Mouse (Mus musculus) activated CD4-positive, CD25-positive, alpha-beta regulatory T cell, adult 4 months (primary cell): ENCODE data around the gene Glipr1l1. TPM values are rescaled to one million over a fixed set of nuclear protein-coding genes. Genes with fewer than 3 reads are reported as not detected.
"Not testable (repeated sequence)": the region's sequence is repeated elsewhere in the genome, so short reads cannot be mapped to it uniquely, and the experiment has no call there.

Experiments used
- ATAC-seq: one replicate; pipeline ENCODE4 v1.8.0; 2017
- polyA plus RNA-seq, 2 experiments: library from polyadenylated mRNA; unstranded; fragments of 100-300 nt; shearing (Covaris generic); gene quantifications; one replicate each; pipeline ENCODE4 v1.2.1; 2017

The Glipr1l1 gene
- not detected for polyA plus RNA-seq

GRCm38 (mm10) chr10:112059702-112060582 is at the start of gene Glipr1l1:
Gene Glipr1l1 (plus strand): TSS chr10:112060189.
- ATAC-seq: no peak

DNA sequence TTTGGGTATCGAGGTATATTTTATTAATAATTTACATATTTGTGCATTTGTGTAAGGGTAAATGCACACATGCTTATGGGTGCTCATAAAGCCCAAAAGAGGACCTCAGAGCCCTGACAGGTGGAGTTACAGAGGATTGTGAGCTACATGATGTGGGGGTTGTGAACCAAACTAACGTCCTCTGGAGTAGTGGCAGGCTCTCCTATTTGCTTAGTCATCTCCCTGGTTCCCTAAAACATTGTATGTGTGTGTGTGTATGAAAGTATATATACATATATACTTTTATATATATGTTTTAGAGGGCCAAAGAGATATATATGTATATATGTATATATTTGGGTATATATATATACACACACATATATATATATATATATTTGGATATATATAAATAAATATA is 36.4 kb upstream of the Glipr1l1 start:
- ATAC-seq: no peak

GRCm38 (mm10) chr10:112028689-112029088 is 31.3 kb upstream of the Glipr1l1 start:
- ATAC-seq: not testable (repeated sequence)

DNA sequence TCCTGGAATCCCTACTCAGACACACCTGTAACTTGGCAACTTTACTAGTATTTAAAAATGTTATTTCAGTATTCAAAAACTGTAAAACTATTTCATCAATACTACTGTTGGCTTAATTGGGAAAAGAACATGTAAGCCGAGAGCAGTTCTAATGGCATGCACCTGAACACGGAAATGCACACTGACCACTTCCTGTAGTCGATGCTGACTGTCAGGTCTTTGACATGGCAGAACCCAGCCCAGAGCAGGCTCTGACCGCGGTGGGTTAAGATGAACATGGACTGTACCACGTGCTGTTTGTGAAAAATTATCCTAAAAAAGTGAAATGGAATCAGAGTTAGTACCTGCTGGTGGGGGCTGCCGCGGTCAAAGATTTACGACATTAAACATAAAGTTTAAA is 16.5 kb upstream of the Glipr1l1 start:
- peak; percentile 61 for ATAC-seq

- not testable (repeated sequence) for ATAC-seq
Measured at GRCm38 (mm10) chr10:112044283-112044682, 15.7 kb upstream of the Glipr1l1 start.

- no peak for ATAC-seq
Measured at GRCm38 (mm10) chr10:112051220-112051619, 8.8 kb upstream of the Glipr1l1 start.

- not testable (repeated sequence) for ATAC-seq
Measured at GRCm38 (mm10) chr10:112051956-112052355, 8.0 kb upstream of the Glipr1l1 start.

- ATAC-seq: not testable (repeated sequence)
Measured at GRCm38 (mm10) chr10:112060583-112060934, 570 bp downstream of the Glipr1l1 start.

DNA sequence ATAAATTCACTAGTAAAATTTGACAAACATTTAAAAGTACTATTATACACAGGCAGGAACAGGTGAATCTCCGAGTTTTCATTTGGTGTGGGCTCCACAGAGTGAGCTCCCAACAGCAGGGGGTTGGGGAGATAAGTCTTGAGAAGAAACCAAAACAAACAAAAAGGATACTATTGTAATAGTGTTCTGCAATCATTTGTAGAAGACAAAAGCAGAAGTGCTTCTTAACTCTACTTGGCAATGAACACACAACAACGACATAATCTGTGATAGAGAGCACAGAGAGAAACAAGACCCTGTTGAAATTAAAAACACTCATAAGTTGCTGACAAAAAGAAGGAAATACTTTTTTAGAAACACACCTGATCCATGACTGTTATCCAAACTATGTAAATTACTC is 20.1 kb downstream of the Glipr1l1 start:
- no peak for ATAC-seq

DNA sequence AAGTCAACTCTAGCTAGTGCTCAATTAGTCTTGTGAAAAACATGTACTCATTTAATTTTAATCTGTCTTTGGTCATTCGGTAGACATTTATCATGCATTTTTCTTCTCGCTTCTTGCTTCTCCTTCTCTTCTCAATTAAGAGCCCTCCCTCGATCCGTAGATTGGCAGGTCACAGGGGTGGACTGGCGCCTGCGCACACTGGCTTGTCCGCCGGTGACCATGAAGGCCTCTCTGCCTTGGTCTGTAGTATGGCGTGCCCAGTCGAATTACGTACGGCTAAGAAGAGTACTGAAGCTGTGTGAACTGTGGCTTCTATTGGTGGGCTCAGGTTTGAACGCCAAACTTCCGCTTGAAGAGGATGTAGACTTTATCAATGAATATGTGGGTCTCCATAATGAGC is 23.2 kb downstream of the Glipr1l1 start, which contains the start of gene Glipr1l2:
TSS of gene Glipr1l2 (plus strand) at position 198 of the 400 bp plus-strand sequence.
- ATAC-seq: no peak

DNA sequence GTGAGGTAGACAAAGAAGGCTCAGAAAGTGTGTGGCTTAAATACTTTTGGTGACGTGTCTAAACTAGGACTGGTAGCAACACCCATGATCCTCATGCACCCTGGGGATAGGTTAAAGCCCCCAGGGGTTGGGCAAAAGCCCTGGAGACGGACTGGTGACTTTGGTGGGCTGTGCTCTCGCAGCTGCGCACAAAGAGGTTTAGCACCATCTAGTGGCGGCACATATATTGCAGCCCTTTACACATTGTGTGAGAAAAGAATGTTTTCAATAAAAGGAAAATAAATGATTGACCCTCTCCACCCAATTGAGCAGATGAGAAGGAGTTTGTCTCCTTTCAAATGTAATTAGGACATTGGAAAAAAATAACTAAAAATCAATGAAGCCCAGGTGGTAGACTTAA is 45.8 kb downstream of the Glipr1l1 start:
- peak; percentile 59 for ATAC-seq

DNA sequence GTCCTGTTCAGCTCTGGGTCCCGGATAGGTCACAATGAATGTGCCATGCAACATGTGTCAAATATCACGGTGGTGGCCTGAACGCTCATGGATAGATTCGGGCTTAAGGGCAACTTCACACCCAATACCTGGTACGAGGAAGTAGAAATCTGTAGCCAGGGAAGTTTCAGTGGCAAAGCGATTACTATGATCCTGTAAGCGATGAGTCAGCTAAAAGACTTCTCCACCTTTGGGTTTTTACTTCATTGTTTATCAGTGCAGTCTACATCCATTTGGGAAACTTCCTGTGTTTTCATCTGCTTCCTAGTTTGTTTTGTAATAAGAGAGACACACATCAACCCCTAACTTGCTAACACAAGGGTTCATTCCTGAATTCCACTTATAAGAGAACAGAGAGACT is 50.4 kb downstream of the Glipr1l1 start:
- ATAC-seq: no peak

DNA sequence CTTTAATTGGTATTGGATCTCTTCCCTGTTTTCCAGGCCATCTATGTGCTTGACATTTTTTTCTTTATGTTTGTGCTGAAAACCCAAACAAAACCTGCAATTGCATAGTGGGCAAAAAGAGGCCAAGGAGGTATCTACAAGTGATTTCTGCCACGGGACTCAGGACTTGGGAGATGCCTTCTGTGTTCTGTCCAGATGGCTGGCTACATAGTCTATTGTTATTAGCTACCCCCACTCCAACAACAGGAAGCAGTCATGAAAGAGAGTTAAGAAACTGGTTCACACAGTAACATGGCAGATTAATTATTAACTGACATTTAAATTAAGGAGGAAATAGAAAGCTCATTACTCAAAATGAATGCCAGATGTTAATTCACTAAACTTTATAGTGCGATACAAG is 65.1 kb downstream of the Glipr1l1 start:
- not testable (repeated sequence) for ATAC-seq

DNA sequence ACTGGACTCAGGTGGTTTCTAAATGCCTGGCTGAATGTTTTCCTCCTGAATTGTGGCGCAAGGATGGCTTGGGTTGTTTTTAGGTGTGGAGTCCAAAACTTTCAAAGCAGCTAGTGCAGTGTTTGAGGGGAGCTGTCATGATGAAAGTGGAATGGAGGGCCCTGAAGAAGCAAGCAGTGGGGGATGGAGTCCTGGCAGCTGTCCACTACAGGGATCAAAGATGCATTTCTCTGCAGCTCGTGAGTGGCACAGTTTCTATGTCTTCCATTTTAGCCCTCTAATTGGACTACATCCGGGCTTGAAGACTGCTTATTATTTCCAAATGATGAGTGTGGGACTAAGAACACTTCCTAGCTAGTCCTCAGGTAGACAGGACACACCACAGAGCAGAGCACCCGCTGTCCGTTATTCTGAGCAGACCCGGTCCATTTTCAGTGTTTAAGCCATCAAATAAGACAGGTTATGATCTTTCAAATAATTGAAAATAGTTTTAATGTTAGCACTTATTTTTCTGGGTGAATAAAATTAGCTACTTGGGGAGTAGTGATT is 67.8 kb downstream of the Glipr1l1 start:
- ATAC-seq: not testable (repeated sequence)

Other genes starting within 250 kb of the Glipr1l1 start
- 10 to 100 TPM; 41.2 to 41.9 TPM for gene Krr1, start 87.5 kb upstream of the Glipr1l1 start, polyA plus RNA-seq
- 100 to 1,000 TPM; 129 to 142 TPM for gene Glipr1, start 57.6 kb upstream of the Glipr1l1 start, polyA plus RNA-seq
- not detected for gene Glipr1l2, start 23.2 kb downstream of the Glipr1l1 start, polyA plus RNA-seq
- not detected for gene Glipr1l3, start 100.1 kb downstream of the Glipr1l1 start, polyA plus RNA-seq
- not detected for gene Caps2, start 103.4 kb downstream of the Glipr1l1 start, polyA plus RNA-seq
- not detected for gene Kcnc2, start 210.9 kb downstream of the Glipr1l1 start, polyA plus RNA-seq